Mouse (Mus musculus): ENCODE data around the gene Celsr1. TPM values are rescaled to one million over a fixed set of nuclear protein-coding genes. Genes with fewer than 3 reads are reported as not detected.

The Celsr1 gene
- polyA plus RNA-seq, 1 experiment, result 0.16 TPM

GRCm38 (mm10) chr15:85962691-85963090, 70.9 kb downstream of the Celsr1 start:
- no peaks in the 10 kb centered on the region for H3K79me2 ChIP-seq (ENCODE audit: control insufficient read depth, insufficient read depth)
- H3K79me3 ChIP-seq (ENCODE audit: low read depth), result no peaks in the 10 kb centered on the region
- H3K36me3 ChIP-seq (ENCODE audit: control insufficient read depth, insufficient read depth), result no peaks in the 10 kb centered on the region
- H3K27me3 ChIP-seq (ENCODE audit: control insufficient read depth, insufficient read depth, insufficient read length), result peaks cover 87% of the 10 kb centered on the region
- H3K4me3 ChIP-seq (ENCODE audit: insufficient read depth, poor library complexity, severe bottlenecking), result no peak overlapping the region
- TF ChIP-seq MYOD1 (IDR thresholded peaks at IDR 0.05; ENCODE audit: control insufficient read depth, insufficient read length, low read depth) (no peak), FOSL1 (IDR thresholded peaks at IDR 0.05; ENCODE audit: insufficient read depth, low read length, poor library complexity, severe bottlenecking) (no peak), CTCF (IDR thresholded peaks at IDR 0.05; ENCODE audit: control insufficient read depth, insufficient read depth, insufficient read length) (no peak), MAX (IDR thresholded peaks at IDR 0.05) (no peak), CEBPB (IDR thresholded peaks at IDR 0.05; ENCODE audit: low read depth) (no peak)
- no peak overlapping the region for H3ac ChIP-seq (ENCODE audit: control insufficient read depth, insufficient read length, low read depth)

- TF ChIP-seq MYOG (IDR thresholded peaks at IDR 0.05; ENCODE audit: control insufficient read depth, extremely low read depth, insufficient read length) (no peak), MYOD1 (IDR thresholded peaks at IDR 0.05; ENCODE audit: control insufficient read depth, insufficient read length, low read depth) (no peak), CEBPB (IDR thresholded peaks at IDR 0.05; ENCODE audit: low read depth) (no peak), USF1 (IDR thresholded peaks at IDR 0.05; ENCODE audit: low read depth) (no peak), CTCF (IDR thresholded peaks at IDR 0.05; ENCODE audit: control insufficient read depth, insufficient read depth, insufficient read length) (no peak), MAX (IDR thresholded peaks at IDR 0.05) (no peak), FOSL1 (IDR thresholded peaks at IDR 0.05; ENCODE audit: insufficient read depth, low read length, poor library complexity, severe bottlenecking) (no peak)
- no peaks in the 10 kb centered on the region for H3K79me3 ChIP-seq (ENCODE audit: low read depth)
- no peak overlapping the region for H3ac ChIP-seq (ENCODE audit: control insufficient read depth, insufficient read length, low read depth)
- H3K27me3 ChIP-seq (ENCODE audit: control insufficient read depth, insufficient read depth, insufficient read length), result peaks cover 89% of the 10 kb centered on the region
- no peaks in the 10 kb centered on the region for H3K36me3 ChIP-seq (ENCODE audit: control insufficient read depth, insufficient read depth)
- H3K79me2 ChIP-seq (ENCODE audit: control insufficient read depth, insufficient read depth), result no peaks in the 10 kb centered on the region
- H3K4me3 ChIP-seq (ENCODE audit: insufficient read depth, poor library complexity, severe bottlenecking), result no peak overlapping the region
Measured at GRCm38 (mm10) chr15:85961651-85962050, 71.9 kb downstream of the Celsr1 start.

GRCm38 (mm10) chr15:85961131-85961530, 72.4 kb downstream of the Celsr1 start:
- Histone ChIP-seq H3K4me3 (ENCODE audit: insufficient read depth, poor library complexity, severe bottlenecking) (no peak overlapping the region), H3K27me3 (ENCODE audit: control insufficient read depth, insufficient read depth, insufficient read length) (peaks cover 91% of the 10 kb centered on the region), H3K79me2 (ENCODE audit: control insufficient read depth, insufficient read depth) (no peaks in the 10 kb centered on the region), H3K79me3 (ENCODE audit: low read depth) (no peaks in the 10 kb centered on the region), H3K36me3 (ENCODE audit: control insufficient read depth, insufficient read depth) (no peaks in the 10 kb centered on the region), H3ac (ENCODE audit: control insufficient read depth, insufficient read length, low read depth) (no peak overlapping the region)
- TF ChIP-seq USF1 (IDR thresholded peaks at IDR 0.05; ENCODE audit: low read depth) (no peak), FOSL1 (IDR thresholded peaks at IDR 0.05; ENCODE audit: insufficient read depth, low read length, poor library complexity, severe bottlenecking) (no peak), CEBPB (IDR thresholded peaks at IDR 0.05; ENCODE audit: low read depth) (no peak), MYOG (IDR thresholded peaks at IDR 0.05; ENCODE audit: control insufficient read depth, extremely low read depth, insufficient read length) (no peak), MAX (IDR thresholded peaks at IDR 0.05) (no peak), MYOD1 (IDR thresholded peaks at IDR 0.05; ENCODE audit: control insufficient read depth, insufficient read length, low read depth) (no peak)

GRCm38 (mm10) chr15:85956202-85956601, 77.4 kb downstream of the Celsr1 start:
- TF ChIP-seq USF1 (IDR thresholded peaks at IDR 0.05; ENCODE audit: low read depth) (no peak), MYOD1 (IDR thresholded peaks at IDR 0.05; ENCODE audit: control insufficient read depth, insufficient read length, low read depth) (no peak), CEBPB (IDR thresholded peaks at IDR 0.05; ENCODE audit: low read depth) (no peak), FOSL1 (IDR thresholded peaks at IDR 0.05; ENCODE audit: insufficient read depth, low read length, poor library complexity, severe bottlenecking) (no peak), MYOG (IDR thresholded peaks at IDR 0.05; ENCODE audit: control insufficient read depth, extremely low read depth, insufficient read length) (no peak), MAX (IDR thresholded peaks at IDR 0.05) (no peak), CTCF (IDR thresholded peaks at IDR 0.05; ENCODE audit: control insufficient read depth, insufficient read depth, insufficient read length) (no peak)
- no peak overlapping the region for H3K4me3 ChIP-seq (ENCODE audit: insufficient read depth, poor library complexity, severe bottlenecking)
- H3K27me3 ChIP-seq (ENCODE audit: control insufficient read depth, insufficient read depth, insufficient read length), result peaks cover 84% of the 10 kb centered on the region

GRCm38 (mm10) chr15:85953458-85953857, 80.1 kb downstream of the Celsr1 start:
- Histone ChIP-seq H3K4me3 (ENCODE audit: insufficient read depth, poor library complexity, severe bottlenecking) (no peak overlapping the region), H3K79me2 (ENCODE audit: control insufficient read depth, insufficient read depth) (no peaks in the 10 kb centered on the region), H3K79me3 (ENCODE audit: low read depth) (no peaks in the 10 kb centered on the region), H3ac (ENCODE audit: control insufficient read depth, insufficient read length, low read depth) (no peak overlapping the region), H3K27me3 (ENCODE audit: control insufficient read depth, insufficient read depth, insufficient read length) (peaks cover 72% of the 10 kb centered on the region), H3K36me3 (ENCODE audit: control insufficient read depth, insufficient read depth) (no peaks in the 10 kb centered on the region)
- no peak for TF ChIP-seq CTCF (IDR thresholded peaks at IDR 0.05; ENCODE audit: control insufficient read depth, insufficient read depth, insufficient read length)
- TF ChIP-seq MAX (IDR thresholded peaks at IDR 0.05), result no peak
- TF ChIP-seq FOSL1 (IDR thresholded peaks at IDR 0.05; ENCODE audit: insufficient read depth, low read length, poor library complexity, severe bottlenecking), result no peak
- no peak for TF ChIP-seq CEBPB (IDR thresholded peaks at IDR 0.05; ENCODE audit: low read depth)

More at GRCm38 (mm10) chr15:85956202-85956601, 77.4 kb downstream of the Celsr1 start:
- no peak overlapping the region for H3ac ChIP-seq (ENCODE audit: control insufficient read depth, insufficient read length, low read depth)
- H3K79me2 ChIP-seq (ENCODE audit: control insufficient read depth, insufficient read depth), result no peaks in the 10 kb centered on the region
- H3K79me3 ChIP-seq (ENCODE audit: low read depth), result no peaks in the 10 kb centered on the region
- H3K36me3 ChIP-seq (ENCODE audit: control insufficient read depth, insufficient read depth), result no peaks in the 10 kb centered on the region

GRCm38 (mm10) chr15:85949421-85950164, 84.0 kb downstream of the Celsr1 start:
- Histone ChIP-seq H3K27me3 (ENCODE audit: control insufficient read depth, insufficient read depth, insufficient read length) (peaks cover 70% of the 10 kb centered on the region), H3K4me3 (ENCODE audit: insufficient read depth, poor library complexity, severe bottlenecking) (no peak overlapping the region), H3K79me3 (ENCODE audit: low read depth) (no peaks in the 10 kb centered on the region), H3K79me2 (ENCODE audit: control insufficient read depth, insufficient read depth) (no peaks in the 10 kb centered on the region), H3K36me3 (ENCODE audit: control insufficient read depth, insufficient read depth) (no peaks in the 10 kb centered on the region), H3ac (ENCODE audit: control insufficient read depth, insufficient read length, low read depth) (no peak overlapping the region)
- TF ChIP-seq FOSL1 (IDR thresholded peaks at IDR 0.05; ENCODE audit: insufficient read depth, low read length, poor library complexity, severe bottlenecking) (no peak), CTCF (IDR thresholded peaks at IDR 0.05; ENCODE audit: control insufficient read depth, insufficient read depth, insufficient read length) (no peak), MYOD1 (IDR thresholded peaks at IDR 0.05; ENCODE audit: control insufficient read depth, insufficient read length, low read depth) (no peak), USF1 (IDR thresholded peaks at IDR 0.05; ENCODE audit: low read depth) (no peak), CEBPB (IDR thresholded peaks at IDR 0.05; ENCODE audit: low read depth) (no peak), MYOG (IDR thresholded peaks at IDR 0.05; ENCODE audit: control insufficient read depth, extremely low read depth, insufficient read length) (no peak), MAX (IDR thresholded peaks at IDR 0.05) (no peak)

Measured in C2C12 (cell line).